Mouse (Mus musculus) inflammation-experienced regulatory T-cells (primary cell): ENCODE measurements around the gene Krt39. TPM values are rescaled to one million over a fixed set of nuclear protein-coding genes. Genes with fewer than 3 reads are reported as not detected.

ENCODE experiments used
- polyA plus RNA-seq, 2 experiments: library from polyadenylated mRNA; unstranded; fragments of 100-300 nt; shearing (Covaris generic); gene quantifications; one replicate each; pipeline ENCODE4 v1.2.1; 2017

Krt39 gene
- polyA plus RNA-seq, result not detected

DNA sequence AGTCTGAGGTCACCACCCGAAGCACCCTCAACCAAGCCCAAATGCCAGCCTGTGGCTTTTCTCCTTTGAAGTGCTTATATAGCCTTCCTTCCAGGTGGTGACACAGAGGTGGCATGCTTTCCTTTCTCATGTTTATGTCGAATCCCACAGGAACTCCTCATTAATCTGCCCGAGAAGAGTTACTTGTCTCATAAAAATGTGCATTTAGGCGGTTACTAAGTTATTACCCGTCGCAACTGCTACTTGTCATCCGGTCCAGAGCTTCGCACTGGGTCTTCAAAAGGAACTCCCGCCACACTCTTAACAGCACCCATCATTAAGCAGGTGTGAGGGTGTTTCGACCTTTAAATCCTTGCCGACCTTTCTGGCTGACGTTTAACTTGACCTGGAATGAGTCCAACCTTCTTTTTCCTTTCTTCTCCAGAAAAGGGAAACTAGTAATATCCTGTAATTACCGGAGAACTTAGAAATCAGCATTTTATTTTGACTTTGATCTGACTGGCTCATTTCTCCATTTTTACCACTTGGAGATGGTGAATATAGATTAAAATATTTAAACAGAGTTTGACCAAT is at the start of gene Krt39:
Krt39 (minus strand) TSS at position 51 of the 573 bp plus-strand sequence.

DNA sequence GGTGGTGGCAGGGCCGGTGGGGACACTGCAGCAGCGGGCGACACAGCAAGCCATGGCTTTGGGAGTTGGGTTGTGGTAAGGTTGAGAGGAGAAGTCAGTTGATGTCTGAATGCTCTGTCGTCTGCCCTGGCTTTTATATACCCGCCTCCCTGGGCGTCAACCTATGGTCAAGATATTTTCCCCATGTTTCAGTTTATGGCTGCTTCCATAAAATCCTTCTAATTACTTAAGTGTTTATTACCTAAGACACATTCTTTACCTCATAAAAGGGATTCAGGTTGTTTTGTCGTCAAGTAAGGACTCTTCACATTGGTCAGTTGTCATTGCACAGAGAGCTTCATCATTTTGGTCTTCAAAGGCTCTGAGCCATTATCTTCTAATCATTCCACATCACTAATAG is 45.4 kb upstream of the Krt39 start, which contains the start of gene Krtap3-1:
Krtap3-1 (minus strand) TSS at position 101 of the 400 bp plus-strand sequence.

DNA sequence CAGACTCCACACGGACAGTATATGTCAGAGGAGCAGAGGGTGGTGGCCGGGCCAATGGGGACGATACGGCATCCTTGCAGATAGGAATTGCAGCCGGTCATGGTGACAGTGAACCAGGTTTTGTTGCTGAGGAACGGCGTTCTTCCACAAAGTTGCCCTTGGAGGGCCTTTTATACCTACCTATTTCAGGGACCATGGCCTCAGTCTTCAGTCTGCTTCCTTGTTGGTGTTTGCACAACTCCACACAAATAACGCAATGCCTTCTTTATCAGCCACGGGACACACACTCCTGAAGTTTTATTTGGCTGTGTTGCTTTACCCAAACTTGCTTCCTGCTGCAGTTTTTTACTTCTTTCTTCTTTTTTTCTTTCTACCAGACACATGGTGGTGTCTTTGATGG is 38.2 kb upstream of the Krt39 start, which contains the start of gene Gm11939:
Gm11939 (minus strand) TSS at position 101 of the 400 bp plus-strand sequence.

DNA sequence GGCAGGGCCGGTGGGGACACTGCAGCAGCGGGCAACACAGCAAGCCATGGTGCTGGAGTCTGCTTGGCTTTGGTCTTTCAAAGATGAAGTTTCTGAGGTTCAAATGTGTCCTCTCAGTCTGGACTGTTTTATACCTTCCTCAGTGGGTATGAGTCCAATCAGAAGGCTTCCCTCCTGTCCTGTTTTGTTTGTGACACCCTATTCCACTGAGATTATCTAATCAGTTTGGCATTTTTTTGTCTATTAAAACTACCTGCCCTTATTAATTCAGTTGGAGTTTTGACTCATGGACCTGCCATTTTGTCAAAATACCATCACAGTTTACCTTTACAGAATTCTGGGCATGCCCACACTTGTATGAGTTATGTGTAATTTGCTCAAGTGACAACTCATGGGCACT is 35.6 kb upstream of the Krt39 start, which contains the start of gene Krtap3-2:
Krtap3-2 (minus strand) TSS at position 101 of the 400 bp plus-strand sequence.

DNA sequence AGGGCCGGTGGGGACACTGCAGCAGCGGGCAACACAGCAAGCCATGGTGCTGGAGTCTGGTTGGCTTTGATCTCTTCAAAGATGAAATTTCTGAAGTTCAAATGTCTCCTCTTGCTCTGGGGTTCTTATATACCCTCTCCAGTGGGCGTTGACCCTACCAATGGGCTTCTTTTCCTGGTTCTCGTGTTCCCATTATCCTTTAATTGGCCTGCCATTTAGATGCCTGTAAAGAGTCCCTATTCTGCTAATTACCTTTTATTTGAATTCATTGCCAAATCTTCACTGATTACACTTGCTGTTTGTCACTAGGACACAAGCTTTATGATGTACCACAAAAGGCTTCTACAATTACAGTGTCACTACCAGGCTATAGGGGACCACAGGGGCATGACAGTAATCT is 29.6 kb upstream of the Krt39 start, which contains the start of gene Krtap3-3:
Krtap3-3 (minus strand) TSS at position 101 of the 400 bp plus-strand sequence.

DNA sequence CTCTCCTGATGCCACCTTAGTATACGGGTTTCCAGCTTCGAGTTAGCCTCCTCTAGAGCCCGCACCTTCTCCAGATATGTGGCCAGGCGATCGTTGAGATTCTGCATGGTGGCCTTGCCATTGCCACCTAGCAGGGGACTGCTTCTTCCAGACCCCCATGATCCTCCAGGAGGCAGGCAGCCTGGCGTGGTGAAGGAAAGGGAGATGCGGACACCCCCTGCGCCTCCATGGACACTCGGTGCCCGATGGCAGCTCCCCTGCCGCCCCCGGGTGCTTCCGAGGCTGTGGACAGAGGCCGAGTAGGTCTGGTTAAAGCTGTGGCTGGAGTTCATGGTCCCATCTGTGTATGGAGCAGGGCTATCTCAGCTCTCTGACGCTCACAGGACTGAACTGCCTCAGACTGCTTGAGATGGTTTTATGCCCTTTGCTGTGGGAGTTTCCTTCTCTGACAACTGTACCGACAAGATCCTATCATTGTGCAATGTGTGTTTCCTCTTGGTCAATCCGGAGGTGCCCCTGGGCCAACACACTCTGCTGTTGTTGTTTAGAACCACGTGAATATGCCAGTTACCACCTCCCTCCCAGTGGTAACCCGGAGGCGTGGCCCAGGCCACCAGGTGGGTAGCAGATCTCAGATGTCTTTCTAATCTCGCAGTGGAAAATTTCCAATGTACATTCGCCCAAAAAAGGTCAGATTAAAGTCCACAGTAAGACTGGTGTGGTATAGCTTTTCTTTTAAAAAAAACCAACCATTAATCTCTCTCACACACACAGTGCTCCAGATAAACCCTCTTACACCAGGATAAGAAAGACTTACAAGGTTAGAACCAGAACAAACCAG is 28.2 kb downstream of the Krt39 start, which contains the start of gene Krt23:
Krt23 (minus strand) TSS at position 405 of the 841 bp plus-strand sequence.

Other genes starting within 250 kb of the Krt39 start
- under 1 TPM; 0.14 to 0.15 TPM for gene Krt24, start 236.1 kb downstream of the Krt39 start, polyA plus RNA-seq
- under 1 TPM; 0.11 to 0.92 TPM for gene Krt25, start 198.4 kb downstream of the Krt39 start, polyA plus RNA-seq
- under 1 TPM in 1 of 2 experiments, not detected in 1; 0.77 TPM for gene Krt26, start 183.4 kb downstream of the Krt39 start, polyA plus RNA-seq
- gene Krt27, start 170.2 kb downstream of the Krt39 start, polyA plus RNA-seq, result under 1 TPM in 1 of 2 experiments, not detected in 1; 0.48 TPM
- gene Krt28, start 146.4 kb downstream of the Krt39 start, polyA plus RNA-seq, result under 1 TPM in 1 of 2 experiments, not detected in 1; 0.18 TPM
- 10 to 100 TPM; 13.0 to 18.0 TPM for gene Krt10, start 132.0 kb downstream of the Krt39 start, polyA plus RNA-seq
- under 1 TPM in 1 of 2 experiments, not detected in 1; 0.22 TPM for gene Krt12, start 99.1 kb downstream of the Krt39 start, polyA plus RNA-seq
- under 1 TPM in 1 of 2 experiments, not detected in 1; 0.15 TPM for gene Krt20, start 83.2 kb downstream of the Krt39 start, polyA plus RNA-seq
- under 1 TPM; 0.71 to 0.82 TPM for gene Krt23, start 28.2 kb downstream of the Krt39 start, polyA plus RNA-seq
- gene Krt40, start 21.8 kb upstream of the Krt39 start, polyA plus RNA-seq, result not detected
- not detected for gene Krtap3-3, start 29.5 kb upstream of the Krt39 start, polyA plus RNA-seq
- 1 to 10 TPM in 1 of 2 experiments, not detected in 1; 3.5 TPM for gene Krtap3-2, start 35.5 kb upstream of the Krt39 start, polyA plus RNA-seq
- under 1 TPM in 1 of 2 experiments, not detected in 1; 0.60 TPM for gene Gm11939, start 38.1 kb upstream of the Krt39 start, polyA plus RNA-seq
- not detected for gene Krtap3-1, start 45.3 kb upstream of the Krt39 start, polyA plus RNA-seq
- under 1 TPM in 1 of 2 experiments, not detected in 1; 0.55 TPM for gene Krtap1-5, start 59.7 kb upstream of the Krt39 start, polyA plus RNA-seq
- 1 to 10 TPM in 1 of 2 experiments, under 1 TPM in 1; 0.61 to 1.2 TPM for gene Krtap1-4, start 62.3 kb upstream of the Krt39 start, polyA plus RNA-seq
- gene Krtap1-3, start 70.0 kb upstream of the Krt39 start, polyA plus RNA-seq, result not detected
- under 1 TPM in 1 of 2 experiments, not detected in 1; 0.31 TPM for gene Krtap9-3, start 76.8 kb upstream of the Krt39 start, polyA plus RNA-seq
- not detected for gene Gm11938, start 82.0 kb upstream of the Krt39 start, polyA plus RNA-seq
- not detected for gene Gm11937, start 88.9 kb upstream of the Krt39 start, polyA plus RNA-seq
- gene Krtap2-4, start 93.5 kb upstream of the Krt39 start, polyA plus RNA-seq, result not detected
- gene Gm11562, start 99.1 kb upstream of the Krt39 start, polyA plus RNA-seq, result not detected
- gene Krtap4-1, start 106.9 kb upstream of the Krt39 start, polyA plus RNA-seq, result under 1 TPM in 1 of 2 experiments, not detected in 1; 0.20 TPM
- gene Krtap4-2, start 113.7 kb upstream of the Krt39 start, polyA plus RNA-seq, result not detected
- under 1 TPM in 1 of 2 experiments, not detected in 1; 0.16 TPM for gene Krtap4-7, start 122.8 kb upstream of the Krt39 start, polyA plus RNA-seq
- not detected for gene Gm11555, start 128.9 kb upstream of the Krt39 start, polyA plus RNA-seq
- gene Gm11563, start 137.6 kb upstream of the Krt39 start, polyA plus RNA-seq, result not detected
- gene Krtap4-6, start 144.6 kb upstream of the Krt39 start, polyA plus RNA-seq, result not detected
- gene Gm14190, start 169.4 kb upstream of the Krt39 start, polyA plus RNA-seq, result not detected
- gene Gm14180, start 213.0 kb upstream of the Krt39 start, polyA plus RNA-seq, result not detected